Mouse (Mus musculus) liver, adult 2 months (tissue): ENCODE results near the gene Clpx. TPM values are rescaled to one million over a fixed set of nuclear protein-coding genes. Genes with fewer than 3 reads are reported as not detected.

ENCODE experiments used
- DNase-seq: peaks from one replicate; pipeline ENCODE4 v3.0.0-alpha.2; 2011; ENCODE audit warnings: low read depth, low spot score; ENCODE audit errors: extremely low read depth
- H3K27ac ChIP-seq: fragments of 200-500 bp; replicated peaks from 2 replicates; pipeline ENCODE4 v1.5.1; 2012; ENCODE audit warnings: low read depth, mild to moderate bottlenecking, control low read depth, inconsistent platforms, low read length; ENCODE audit not compliant: insufficient read depth
- H3K27me3 ChIP-seq: fragments of 200-500 bp; 2 replicates; pipeline ENCODE4 v1.6.1; 2012; ENCODE audit warnings: mild to moderate bottlenecking, moderate library complexity, low read length, inconsistent platforms; ENCODE audit not compliant: control insufficient read depth, insufficient read depth
- H3K36me3 ChIP-seq: fragments of 200-500 bp; 2 replicates; pipeline ENCODE4 v1.6.1; 2012; ENCODE audit warnings: low read length, inconsistent platforms; ENCODE audit not compliant: control insufficient read depth, insufficient read depth
- H3K4me1 ChIP-seq: fragments of 200-500 bp; 2 replicates; pipeline ENCODE4 v1.6.1; 2011; ENCODE audit warnings: low read length; ENCODE audit not compliant: control insufficient read depth, insufficient read depth
- H3K4me3 ChIP-seq: fragments of 200-500 bp; 2 replicates; pipeline ENCODE4 v1.5.1; 2011; ENCODE audit warnings: low read depth, mild to moderate bottlenecking, control low read depth, low read length, moderate library complexity; ENCODE audit not compliant: insufficient read depth
- H3K79me2 ChIP-seq: fragments of 200-500 bp; 2 replicates; pipeline ENCODE4 v1.6.1; 2012; ENCODE audit warnings: inconsistent platforms, mild to moderate bottlenecking, low read length, moderate library complexity; ENCODE audit not compliant: control insufficient read depth, insufficient read depth
- H3K9ac ChIP-seq: fragments of 200-500 bp; 2 replicates; pipeline ENCODE4 v1.6.1; 2012; ENCODE audit warnings: low read depth, mild to moderate bottlenecking, control low read depth, inconsistent platforms, low read length
- CTCF ChIP-seq: fragments of 200-500 bp; IDR thresholded peaks from 2 replicates; pipeline ENCODE4 v1.5.1; 2011; ENCODE audit warnings: low read depth, low read length, control low read depth
- POLR2A ChIP-seq: fragments of 200-500 bp; IDR thresholded peaks from 2 replicates; pipeline ENCODE4 v1.6.1; 2011; ENCODE audit warnings: low read length, control low read depth; ENCODE audit not compliant: insufficient read depth; ENCODE audit errors: extremely low read depth
- WGBS: fragments of 180-500 bp; shearing (Covaris S2); methylation state at CpG from one replicate; pipeline ENCODE4 v1.1.7; 2018; 5-methylcytosine and 5-hydroxymethylcytosine counted together
- polyA plus RNA-seq: library from polyadenylated mRNA; depleted of rRNA; stranded (reverse); fragments of >200 nt; gene quantifications from 2 replicates; pipeline ENCODE4 v1.2.3, GENCODE M21; 2012
- total RNA-seq: library from RNA; depleted of rRNA; stranded (reverse); fragments of >200 nt; gene quantifications from 2 replicates; pipeline ENCODE4 v1.2.3, GENCODE M21; 2014

Gene Clpx
- total and polyA plus RNA-seq, 2 experiments, result 39.2 to 56.1 TPM

GRCm38 (mm10) chr9:65303586-65303985 is 9.5 kb downstream of the Clpx start:
- H3K4me1 ChIP-seq, result peaks cover 39% of the 10 kb centered on the region
- no peaks in the 10 kb centered on the region for H3K27me3 ChIP-seq
- peaks cover 40% of the 10 kb centered on the region for H3K36me3 ChIP-seq
- TF ChIP-seq POLR2A (no peak), CTCF (no peak)
- peaks cover 15% of the 10 kb centered on the region; the same call in 1 of the 2 replicates for H3K79me2 ChIP-seq
- H3K4me3 ChIP-seq, result no peak overlapping the region
- DNase-seq, result peak; percentile 99
- 14% methylated on average over 4 of the region's 4 CpGs for WGBS
- no peak overlapping the region; the same call in 1 of the 2 replicates for H3K9ac ChIP-seq
- H3K27ac ChIP-seq, result peak overlapping the region; percentile 94

DNA sequence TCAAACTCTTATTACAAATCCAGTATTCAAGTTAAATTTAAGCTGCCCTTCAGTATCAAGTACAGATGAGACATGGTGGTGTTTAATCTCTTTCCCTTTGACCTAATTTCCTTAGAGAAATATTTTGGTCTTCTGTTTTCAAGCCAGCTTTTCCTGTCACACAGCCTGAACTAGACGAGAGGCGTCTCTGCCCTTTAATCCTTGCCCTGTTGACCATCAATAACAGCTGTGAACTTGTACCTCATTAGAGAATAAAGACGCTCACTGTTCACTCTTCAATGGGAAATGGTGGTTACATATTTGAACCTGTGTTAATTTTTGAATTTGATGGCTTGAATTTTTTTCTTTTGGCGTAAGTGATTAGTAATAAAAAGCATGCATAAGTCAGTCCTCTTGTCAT is 10.2 kb downstream of the Clpx start:
- Histone ChIP-seq H3K4me1 (peaks cover 38% of the 10 kb centered on the region), H3K79me2 (peaks cover 13% of the 10 kb centered on the region; the same call in 1 of the 2 replicates), H3K9ac (no peak overlapping the region), H3K27me3 (no peaks in the 10 kb centered on the region), H3K27ac (no peak overlapping the region; the same call in 1 of the 2 replicates), H3K4me3 (peak overlapping the region; percentile 5; the same call in 1 of the 2 replicates), H3K36me3 (peaks cover 45% of the 10 kb centered on the region)
- no peak for TF ChIP-seq POLR2A
- TF ChIP-seq CTCF, result no peak
- DNase-seq, result peak; percentile 96
- WGBS, result 11% methylated on average over 4 of the region's 4 CpGs

- Histone ChIP-seq H3K9ac (no peak overlapping the region), H3K27ac (0 out of 2 replicates have a peak overlapping the region, but pooled peaks have one; percentile 19), H3K27me3 (no peaks in the 10 kb centered on the region), H3K4me1 (peaks cover 29% of the 10 kb centered on the region), H3K36me3 (peaks cover 43% of the 10 kb centered on the region), H3K79me2 (peaks cover 14% of the 10 kb centered on the region; the same call in 1 of the 2 replicates), H3K4me3 (no peak overlapping the region)
- DNase-seq, result peak; percentile 99
- 14% methylated on average over 2 of the region's 2 CpGs for WGBS
- TF ChIP-seq CTCF (no peak), POLR2A (no peak)
Observed at GRCm38 (mm10) chr9:65306672-65307071, 12.6 kb downstream of the Clpx start.

GRCm38 (mm10) chr9:65308011-65308410 is 14.0 kb downstream of the Clpx start:
- peak overlapping the region; percentile 58; the same call in 1 of the 2 replicates for H3K27ac ChIP-seq
- H3K79me2 ChIP-seq, result peaks cover 18% of the 10 kb centered on the region; the same call in 1 of the 2 replicates
- TF ChIP-seq CTCF, result no peak
- no peak for TF ChIP-seq POLR2A
- H3K36me3 ChIP-seq, result peaks cover 42% of the 10 kb centered on the region
- H3K4me1 ChIP-seq, result peaks cover 26% of the 10 kb centered on the region
- 16% methylated on average over 1 of the region's 1 CpGs for WGBS
- peak; percentile 94 for DNase-seq
- no peak overlapping the region for H3K4me3 ChIP-seq
- no peak overlapping the region for H3K9ac ChIP-seq
- no peaks in the 10 kb centered on the region for H3K27me3 ChIP-seq

- Histone ChIP-seq H3K27ac (no peak overlapping the region), H3K27me3 (no peaks in the 10 kb centered on the region), H3K4me3 (no peak overlapping the region), H3K79me2 (peaks cover 15% of the 10 kb centered on the region; the same call in 1 of the 2 replicates), H3K9ac (no peak overlapping the region), H3K36me3 (peaks cover 65% of the 10 kb centered on the region), H3K4me1 (peaks cover 8% of the 10 kb centered on the region; the same call in 1 of the 2 replicates)
- DNase-seq, result peak; percentile 29
- TF ChIP-seq CTCF (no peak), POLR2A (no peak)
- WGBS, result 89% methylated on average over 4 of the region's 4 CpGs
Observed at GRCm38 (mm10) chr9:65312669-65313357, 18.8 kb downstream of the Clpx start.

GRCm38 (mm10) chr9:65313846-65314245 is 19.8 kb downstream of the Clpx start:
- no peaks in the 10 kb centered on the region for H3K27me3 ChIP-seq
- H3K9ac ChIP-seq, result no peak overlapping the region
- peaks cover 2% of the 10 kb centered on the region; the same call in 1 of the 2 replicates for H3K4me1 ChIP-seq
- peaks cover 65% of the 10 kb centered on the region for H3K36me3 ChIP-seq
- H3K4me3 ChIP-seq, result no peak overlapping the region
- DNase-seq, result no peak
- TF ChIP-seq POLR2A, result no peak
- TF ChIP-seq CTCF, result no peak
- WGBS, result 69% methylated on average over 1 of the region's 1 CpGs
- H3K79me2 ChIP-seq, result peaks cover 9% of the 10 kb centered on the region; the same call in 1 of the 2 replicates
- H3K27ac ChIP-seq, result no peak overlapping the region
